Mouse (Mus musculus) heart, adult 18-20 months (tissue): ENCODE measurements around the gene Adamts12. TPM values are rescaled to one million over a fixed set of nuclear protein-coding genes. Genes with fewer than 3 reads are reported as not detected.

Experiments used
- DNase-seq, 2 experiments: peaks; one replicate each; pipeline ENCODE4 v3.0.0; 2021 to 2022; ENCODE audit warnings: mixed read lengths in 1 of 2
- long read RNA-seq, 2 experiments: library from polyadenylated mRNA; stranded (forward); transcript quantifications; one replicate each; pipeline ENCODE4 v2.0.0; 2021
- total RNA-seq, 2 experiments: library from RNA; stranded (reverse); gene quantifications; 2 replicates each; pipeline ENCODE4 v1.2.3; 2021

Gene Adamts12
- 1 to 10 TPM; 1.0 to 1.9 TPM for total RNA-seq
- long read RNA-seq, experiment 1: 0 reads
- long read RNA-seq, experiment 2: 0 reads

GRCm38 (mm10) chr15:11064558-11065411, at the start of gene Adamts12:
Gene Adamts12, plus strand, starts transcription at chr15:11064790.
- DNase-seq: peak; percentile 86 to 90

GRCm38 (mm10) chr15:11014931-11015330, 49.7 kb upstream of the Adamts12 start:
- DNase-seq: no peak

- no peak for DNase-seq
Measured at GRCm38 (mm10) chr15:11026801-11027561, 37.6 kb upstream of the Adamts12 start.

GRCm38 (mm10) chr15:11030188-11030587, 34.4 kb upstream of the Adamts12 start:
- no peak for DNase-seq

GRCm38 (mm10) chr15:11035947-11036474, 28.6 kb upstream of the Adamts12 start:
- no peak for DNase-seq

- no peak for DNase-seq
Measured at GRCm38 (mm10) chr15:11036535-11037375, 27.8 kb upstream of the Adamts12 start.

GRCm38 (mm10) chr15:11037376-11037695, 27.3 kb upstream of the Adamts12 start:
- DNase-seq: no peak

GRCm38 (mm10) chr15:11037711-11038110, 26.9 kb upstream of the Adamts12 start, which contains the start of gene Rxfp3:
Gene Rxfp3, minus strand, starts transcription at chr15:11037991.
- DNase-seq: no peak

- peak; percentile 17 to 80 for DNase-seq
Measured at GRCm38 (mm10) chr15:11038476-11038875, 26.1 kb upstream of the Adamts12 start.

- DNase-seq: no peak
Measured at GRCm38 (mm10) chr15:11040067-11040466, 24.5 kb upstream of the Adamts12 start.

- no peak for DNase-seq
Measured at GRCm38 (mm10) chr15:11041229-11041628, 23.4 kb upstream of the Adamts12 start.

GRCm38 (mm10) chr15:11042828-11043227, 21.8 kb upstream of the Adamts12 start:
- no peak for DNase-seq

GRCm38 (mm10) chr15:11053678-11054439, 10.7 kb upstream of the Adamts12 start:
- DNase-seq: no peak

GRCm38 (mm10) chr15:11054440-11055080, 10.0 kb upstream of the Adamts12 start:
- no peak for DNase-seq

- no peak for DNase-seq
Measured at GRCm38 (mm10) chr15:11062903-11063302, 1.7 kb upstream of the Adamts12 start.

- DNase-seq: no peak
Measured at GRCm38 (mm10) chr15:11064160-11064557, 431 bp upstream of the Adamts12 start.

GRCm38 (mm10) chr15:11065528-11066171, 1.1 kb downstream of the Adamts12 start:
- DNase-seq: peak in 1 of 2 experiments; percentile 36

- DNase-seq: no peak
Measured at GRCm38 (mm10) chr15:11066299-11066698, 1.7 kb downstream of the Adamts12 start.

GRCm38 (mm10) chr15:11067891-11068290, 3.3 kb downstream of the Adamts12 start:
- DNase-seq: peak in 1 of 2 experiments; percentile 17

GRCm38 (mm10) chr15:11075726-11076361, 11.3 kb downstream of the Adamts12 start:
- DNase-seq: no peak
